ENCODE assay signal across 20 mouse cellular contexts in the genomic region with DNA sequence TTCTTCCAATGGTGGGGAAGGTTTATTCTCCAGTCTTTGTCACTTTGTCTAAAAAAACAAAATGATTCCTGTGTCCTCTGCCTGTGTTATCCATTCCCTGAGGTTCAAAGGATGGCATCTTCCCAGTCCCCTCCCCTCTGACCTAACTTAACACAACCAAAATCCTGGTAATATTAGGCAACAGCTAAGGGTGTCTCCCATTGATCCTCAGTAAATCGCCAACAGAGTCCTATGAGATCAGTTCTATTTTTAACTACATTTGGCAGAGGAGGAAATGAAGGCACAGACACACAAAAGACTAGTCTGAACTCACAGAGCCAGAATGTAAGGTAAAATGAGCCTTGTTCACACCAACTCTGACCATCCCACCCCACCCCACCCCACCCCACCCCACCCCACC.
DNase-seq lines count a peak whose midpoint lies in the region; ATAC-seq and TF ChIP-seq lines count a peak whose summit lies in the region.
"Had no signal": no experiment of that assay in that cellular context is flagged by ENCODE, and none has a peak within 500 bp of the region (broad histone marks: within the 10 kb centered on the region; RNA-seq: fewer than 3 reads in every experiment).

No protein-coding gene starts in this region.

- intact Hi-C loops in heart, postnatal 10 days (cut with DNase I), result no loop called here

- no peak overlapping the region for H3K4me2 ChIP-seq in heart, embryonic 13.5 days
- H3K4me2 ChIP-seq in liver, postnatal 0 days (ENCODE audit: low read depth, low read length), result no peak overlapping the region
- H3K4me2 ChIP-seq in forebrain, embryonic 13.5 days, result no peak overlapping the region
- H3K4me2 ChIP-seq: lung, embryonic 15.5 days; midbrain, embryonic 15.5 days; neural tube, embryonic 15.5 days had no signal

- 13% methylated on average over 1 of the region's 1 CpGs for WGBS in heart, embryonic 13.5 days
- WGBS in liver, postnatal 0 days (ENCODE audit: insufficient replicate concordance), result 16% methylated on average over 1 of the region's 1 CpGs
- WGBS in forebrain, embryonic 13.5 days, result 72% methylated on average over 1 of the region's 1 CpGs

- peak overlapping the region; percentile 87 for H3K27ac ChIP-seq in heart, embryonic 13.5 days (replicated peaks)
- peak overlapping the region; percentile 49; the same call in 1 of the 2 replicates for H3K27ac ChIP-seq in liver, postnatal 0 days (ENCODE audit: low read depth)
- H3K27ac ChIP-seq in forebrain, embryonic 13.5 days, result no peak overlapping the region
- H3K27ac ChIP-seq: midbrain, embryonic 15.5 days; neural tube, embryonic 15.5 days had no signal

- H3K4me1 ChIP-seq in heart, embryonic 13.5 days, result peaks cover 40% of the 10 kb centered on the region
- peaks cover 13% of the 10 kb centered on the region for H3K4me1 ChIP-seq in liver, postnatal 0 days (ENCODE audit: insufficient read depth)
- peaks cover 5% of the 10 kb centered on the region; the same call in 1 of the 2 replicates for H3K4me1 ChIP-seq in forebrain, embryonic 13.5 days
- H3K4me1 ChIP-seq: megakaryocyte, embryonic 14.5 days; midbrain, embryonic 15.5 days had no signal

- no peaks in the 10 kb centered on the region for H3K36me3 ChIP-seq in heart, embryonic 13.5 days
- no peaks in the 10 kb centered on the region for H3K36me3 ChIP-seq in liver, postnatal 0 days (replicated peaks; ENCODE audit: insufficient read depth, low read length)
- H3K36me3 ChIP-seq in forebrain, embryonic 13.5 days (ENCODE audit: poor library complexity, severe bottlenecking), result no peaks in the 10 kb centered on the region
- H3K36me3 ChIP-seq: lung, embryonic 15.5 days; midbrain, embryonic 15.5 days; neural tube, embryonic 15.5 days had no signal

- no peak overlapping the region for H3K4me3 ChIP-seq in heart, embryonic 13.5 days
- H3K4me3 ChIP-seq in liver, postnatal 0 days (ENCODE audit: low read depth, low read length), result no peak overlapping the region
- H3K4me3 ChIP-seq in forebrain, embryonic 13.5 days, result no peak overlapping the region
- H3K4me3 ChIP-seq: lung, embryonic 15.5 days; megakaryocyte, embryonic 14.5 days; midbrain, embryonic 15.5 days; neural tube, embryonic 15.5 days had no signal

- DNase-seq in heart, adult 18-20 months, result peak; percentile 50 to 64
- no peak for DNase-seq in heart, postnatal 10 days
- DNase-seq in lung, postnatal 10 days, result peak; percentile 13
- DNase-seq in lung, postnatal 4 days, result no peak
- no peak for DNase-seq in liver, postnatal 0 days
- DNase-seq: adrenal gland, postnatal 14 days; cerebellum, adult 18-20 months; cerebellum, postnatal 25 days; embryo, embryonic 11 days; kidney, adult 8-10 months; kidney, postnatal 25 days; right cerebral cortex, postnatal 14 days; thymus, adult 18-20 months; thymus, postnatal 4 days had no signal

- 0 out of 2 replicates have a peak overlapping the region, but pooled peaks have one; percentile 19 for H3K9ac ChIP-seq in heart, embryonic 13.5 days
- H3K9ac ChIP-seq in liver, postnatal 0 days (replicated peaks), result no peak overlapping the region
- H3K9ac ChIP-seq in forebrain, embryonic 13.5 days, result no peak overlapping the region
- H3K9ac ChIP-seq: lung, embryonic 15.5 days; midbrain, embryonic 15.5 days; neural tube, embryonic 15.5 days had no signal

- 0 out of 2 replicates have a peak, but pooled peaks have one; percentile 37 for TF ChIP-seq EP300 in liver, postnatal 0 days (IDR thresholded peaks at IDR 0.05; ENCODE audit: low read depth)

- no peak for TF ChIP-seq CTCF in liver, postnatal 0 days (IDR thresholded peaks at IDR 0.05; ENCODE audit: low read depth)

- H3K9me3 ChIP-seq in heart, embryonic 13.5 days, result peaks cover 9% of the 10 kb centered on the region
- peaks cover 5% of the 10 kb centered on the region; the same call in 1 of the 2 replicates for H3K9me3 ChIP-seq in liver, postnatal 0 days (ENCODE audit: low read length)
- H3K9me3 ChIP-seq in forebrain, embryonic 13.5 days (replicated peaks), result no peaks in the 10 kb centered on the region
- H3K9me3 ChIP-seq: lung, embryonic 15.5 days; midbrain, embryonic 15.5 days; neural tube, embryonic 15.5 days had no signal

- no peaks in the 10 kb centered on the region for H3K27me3 ChIP-seq in heart, embryonic 13.5 days (replicated peaks)
- no peaks in the 10 kb centered on the region for H3K27me3 ChIP-seq in liver, postnatal 0 days (ENCODE audit: insufficient read depth, low read length)
- H3K27me3 ChIP-seq in forebrain, embryonic 13.5 days, result no peaks in the 10 kb centered on the region
- H3K27me3 ChIP-seq: lung, embryonic 15.5 days; midbrain, embryonic 15.5 days; neural tube, embryonic 15.5 days had no signal

- ATAC-seq in heart, embryonic 13.5 days (ENCODE audit: extremely low read depth, insufficient number of reproducible peaks, low FRiP score, low TSS enrichment), result no peak
- ATAC-seq in liver, postnatal 0 days, result peak; percentile 75
- ATAC-seq in forebrain, embryonic 13.5 days, result no peak
- ATAC-seq: midbrain, embryonic 15.5 days had no signal

Comparison
In these comparisons a context has a peak if more than half of its experiments do, and no peak if none do; other contexts are left out.
1. DNase-seq: peak in heart, adult 18-20 months (2 of 2) and lung, postnatal 10 days (single experiment); none in heart, postnatal 10 days (0 of 2), lung, postnatal 4 days (0 of 2) and liver, postnatal 0 days (single experiment).